Mouse (Mus musculus) layer of hippocampus, postnatal 36 days (tissue): ENCODE measurements around the gene Col12a1. TPM values are rescaled to one million over a fixed set of nuclear protein-coding genes. Genes with fewer than 3 reads are reported as not detected.
"Not testable (repeated sequence)": the region's sequence is repeated elsewhere in the genome, so short reads cannot be mapped to it uniquely, and the experiment has no call there.

Experiments used
- DNase-seq, 2 experiments: peaks; one replicate each; pipeline ENCODE4 v3.0.0; 2022
- total RNA-seq, 2 experiments: library from RNA; stranded (reverse); gene quantifications; 2 replicates each; pipeline ENCODE4 v1.2.3; 2021

Gene Col12a1
- total RNA-seq, 2 experiments from 2014 or later: 6.8 to 8.0 TPM

DNA sequence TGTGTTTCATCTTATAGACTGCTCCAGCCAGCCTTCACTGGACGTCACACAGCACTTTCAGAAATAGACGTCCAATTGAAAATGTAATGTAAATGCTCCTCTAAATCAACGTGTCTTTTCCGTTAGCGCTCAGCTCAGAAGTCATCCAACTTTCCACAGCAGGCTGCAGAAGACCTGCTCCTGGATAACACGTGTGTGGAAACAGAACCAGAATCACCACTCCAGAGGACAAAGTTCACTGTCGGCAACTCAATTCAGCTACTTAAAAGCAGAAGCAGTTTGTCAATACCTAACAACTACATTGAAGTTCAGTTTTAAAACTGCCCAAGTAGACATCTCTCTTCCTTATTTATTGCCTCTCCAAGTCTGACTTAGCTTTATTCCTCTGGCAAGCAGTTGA is 29.3 kb downstream of the Col12a1 start:
- DNase-seq: no peak

DNA sequence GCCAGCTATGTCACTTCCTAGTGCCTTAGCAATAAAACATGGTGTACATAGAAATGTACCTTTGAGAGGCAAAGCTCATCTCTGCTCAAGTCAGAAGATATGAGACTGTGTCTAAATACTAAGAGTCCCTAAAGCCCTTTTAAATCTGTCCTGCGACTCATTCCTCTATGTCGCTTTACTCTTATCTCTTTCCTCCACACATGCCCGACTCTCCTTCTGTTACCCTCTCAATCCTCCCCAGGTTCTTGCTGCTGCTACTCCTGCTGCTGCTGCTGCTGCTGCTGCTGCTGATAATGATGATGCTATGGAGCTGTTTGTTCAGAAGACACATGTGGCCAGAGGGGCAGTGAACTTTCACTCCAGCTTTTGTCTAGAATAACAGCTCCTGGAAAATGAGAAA is 31.4 kb downstream of the Col12a1 start:
- no peak for DNase-seq

GRCm38 (mm10) chr9:79686049-79686448 is 32.6 kb downstream of the Col12a1 start:
- DNase-seq: no peak

DNA sequence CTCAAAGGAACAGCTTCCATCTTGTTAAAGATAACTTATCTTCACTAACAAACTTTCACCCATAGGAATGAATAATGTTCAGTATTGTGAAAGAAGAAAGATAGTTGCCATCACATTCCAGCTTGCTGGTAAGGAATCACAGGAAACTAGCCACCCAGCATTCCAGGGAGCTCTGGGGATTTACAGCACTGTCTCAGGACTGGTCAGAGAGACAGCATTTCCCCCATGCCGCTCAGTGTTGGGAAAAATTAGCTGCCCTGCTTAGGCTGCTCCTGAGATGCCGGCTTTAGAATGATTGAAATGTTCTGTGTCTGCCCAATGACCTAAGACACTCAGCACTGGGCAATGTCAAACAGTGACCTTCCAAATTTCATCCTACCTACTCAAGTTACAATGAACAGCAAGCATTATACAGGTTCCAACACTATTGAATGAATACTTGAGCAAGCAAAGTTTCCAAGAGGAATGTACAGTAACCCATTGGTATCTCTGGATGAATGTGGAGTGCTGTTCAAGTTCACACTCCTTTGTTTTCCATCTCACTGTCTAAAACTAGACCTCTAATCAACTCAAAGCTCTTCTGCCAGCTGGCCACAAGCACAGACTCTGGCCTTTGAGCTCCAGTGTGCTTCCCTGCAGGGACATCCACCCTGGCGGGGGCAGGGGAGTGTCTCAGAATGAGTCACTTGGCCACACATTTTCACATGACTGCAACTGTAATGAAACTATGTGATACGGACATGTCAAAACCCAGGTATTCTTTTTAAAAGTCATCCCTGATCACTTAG is 38.0 kb downstream of the Col12a1 start:
- DNase-seq: no peak

- not testable (repeated sequence) for DNase-seq
Observed at GRCm38 (mm10) chr9:79668806-79669205, 49.8 kb downstream of the Col12a1 start.

GRCm38 (mm10) chr9:79653327-79654150 is 65.1 kb downstream of the Col12a1 start:
- no peak for DNase-seq

- DNase-seq: peak; percentile 12 to 22
Observed at GRCm38 (mm10) chr9:79648587-79648986, 70.0 kb downstream of the Col12a1 start.

DNA sequence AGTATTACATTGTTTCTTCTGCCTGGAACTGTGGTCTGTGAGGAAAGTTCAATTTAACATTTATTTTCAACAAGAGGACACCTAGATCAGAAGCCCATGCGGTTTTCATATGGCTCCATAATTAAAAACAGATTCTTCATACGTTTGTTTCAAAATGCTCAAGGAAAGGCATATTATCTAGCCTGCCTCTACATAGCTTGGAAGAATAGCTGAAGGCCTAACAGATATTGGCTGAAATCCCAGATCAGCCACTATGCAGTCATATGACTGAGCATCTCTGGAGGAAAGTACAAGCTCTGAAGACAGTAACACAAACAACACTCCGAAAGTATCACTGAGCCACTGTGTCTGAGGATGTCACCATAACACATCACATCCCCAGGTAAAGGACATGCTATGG is 72.9 kb downstream of the Col12a1 start:
- DNase-seq: no peak

- no peak for DNase-seq
Observed at GRCm38 (mm10) chr9:79639430-79640090, 79.1 kb downstream of the Col12a1 start.

DNA sequence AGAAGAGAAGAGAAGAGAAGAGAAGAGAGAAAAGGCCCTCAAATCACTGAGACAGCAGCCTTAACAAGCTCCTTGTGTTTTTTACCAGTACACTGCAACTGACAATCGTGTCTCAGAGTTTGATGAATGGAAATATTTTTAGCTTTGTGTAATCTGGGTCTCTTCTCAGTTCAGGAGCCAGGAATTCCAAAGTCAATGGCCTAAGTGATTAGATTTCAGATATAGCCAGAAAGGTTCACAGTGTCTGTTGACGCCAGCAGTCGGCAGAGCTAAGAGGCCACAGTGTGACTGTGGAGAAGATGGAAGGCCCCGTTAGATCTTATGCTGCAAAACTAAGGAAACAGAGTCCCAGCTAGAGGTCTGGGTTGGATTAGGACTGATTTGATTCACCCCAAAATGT is 80.8 kb downstream of the Col12a1 start:
- no peak for DNase-seq

DNA sequence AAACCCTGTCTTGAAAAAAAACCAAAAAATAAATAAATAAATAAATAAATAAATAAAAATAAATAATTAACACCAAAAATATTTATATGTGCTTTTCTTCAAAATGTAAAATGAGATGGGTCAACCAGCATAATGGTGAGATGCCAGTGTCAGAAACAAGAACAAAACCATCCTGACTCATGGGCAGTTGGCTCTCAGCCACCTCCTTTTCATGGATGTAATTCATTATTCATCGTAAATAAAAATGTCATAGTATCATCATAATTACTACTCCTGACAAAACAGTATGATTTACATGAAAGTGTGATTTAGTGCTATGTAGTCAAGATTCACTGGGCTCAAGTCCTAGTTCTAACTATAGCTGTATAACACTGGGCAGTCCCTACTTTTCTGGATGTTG is 84.6 kb downstream of the Col12a1 start:
- no peak for DNase-seq

- no peak for DNase-seq
Observed at GRCm38 (mm10) chr9:79631186-79631585, 87.4 kb downstream of the Col12a1 start.

- DNase-seq: no peak
Observed at GRCm38 (mm10) chr9:79618839-79619597, 99.6 kb downstream of the Col12a1 start.

DNA sequence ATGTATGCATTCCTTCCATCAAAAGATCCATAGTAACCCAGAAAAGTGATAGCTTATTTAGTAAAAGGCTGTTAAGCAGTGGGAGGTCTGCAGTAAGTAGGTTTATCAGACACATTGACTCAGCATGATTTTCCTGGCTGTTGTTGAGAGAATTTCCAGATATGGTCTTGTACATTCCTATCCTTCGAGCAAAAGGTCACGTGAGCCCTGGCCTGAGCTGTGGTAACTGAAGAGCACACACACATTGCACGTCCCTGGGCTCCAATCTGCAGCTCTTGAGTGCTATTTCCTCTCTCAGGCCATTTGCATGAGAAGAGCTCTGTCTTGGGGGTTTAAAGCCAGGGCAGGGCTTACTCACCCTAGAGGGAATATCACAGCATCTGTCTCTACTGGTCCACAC is 101.3 kb downstream of the Col12a1 start:
- no peak for DNase-seq

DNA sequence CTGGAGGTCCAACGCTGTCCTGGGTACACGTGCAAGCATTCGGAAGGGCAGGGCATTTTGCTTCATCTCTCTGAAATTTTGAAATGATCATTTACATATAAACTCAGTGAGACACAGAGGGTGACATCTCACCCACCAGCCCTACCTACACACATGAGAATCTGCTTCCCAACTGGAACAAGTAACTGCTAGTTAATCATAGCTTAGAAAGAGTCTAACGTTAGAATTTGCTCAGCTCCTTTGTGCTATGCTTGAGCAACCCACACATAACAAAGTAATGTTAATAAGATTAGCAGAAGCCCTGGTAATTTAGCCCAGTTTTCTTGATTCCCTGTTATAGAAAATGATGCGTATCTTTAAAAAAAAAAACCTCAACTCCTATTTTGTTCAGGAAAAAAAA is 102.6 kb downstream of the Col12a1 start:
- DNase-seq: no peak

DNA sequence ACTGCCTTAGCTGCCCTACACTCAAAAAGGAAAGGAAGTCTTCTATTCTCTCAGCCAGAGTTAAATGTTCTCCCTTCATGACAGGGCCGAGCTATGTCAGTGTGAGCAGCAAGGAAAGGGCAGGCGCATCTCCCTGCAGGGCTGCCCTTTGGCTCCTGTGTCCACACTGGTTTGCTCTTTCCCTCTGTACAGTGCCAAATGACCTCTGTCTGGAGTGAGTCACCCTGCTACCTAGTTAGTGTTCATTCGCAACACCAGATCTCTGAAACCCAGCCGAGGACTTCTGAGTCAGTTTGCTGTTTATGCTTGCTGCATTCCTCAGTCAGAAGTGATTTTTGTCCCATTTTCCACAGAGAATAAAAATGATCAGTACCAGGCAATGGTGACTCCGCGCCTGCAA is 108.3 kb downstream of the Col12a1 start:
- DNase-seq: no peak

GRCm38 (mm10) chr9:79609661-79610060 is 109.0 kb downstream of the Col12a1 start:
- no peak for DNase-seq

DNA sequence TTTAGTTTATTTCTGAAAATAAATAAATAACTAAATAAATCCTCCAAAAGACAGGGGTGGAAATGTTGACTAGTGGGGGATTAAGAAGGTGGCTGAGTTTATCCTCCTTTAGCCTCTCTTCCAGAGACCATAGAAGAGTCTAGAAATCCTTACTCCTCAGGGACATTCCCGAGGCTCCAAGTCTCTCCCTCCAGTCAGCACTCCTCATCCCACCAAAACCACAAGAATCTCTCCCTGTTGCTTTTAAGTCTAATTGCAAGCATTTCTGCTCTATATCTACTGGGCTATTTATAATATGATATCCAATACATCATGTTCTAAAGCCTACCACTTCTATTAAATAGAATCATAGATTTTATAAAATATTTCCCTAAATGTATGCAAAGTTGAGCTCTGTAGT is 109.8 kb downstream of the Col12a1 start:
- DNase-seq: no peak

- no peak for DNase-seq
Observed at GRCm38 (mm10) chr9:79608062-79608531, 110.5 kb downstream of the Col12a1 start.

DNA sequence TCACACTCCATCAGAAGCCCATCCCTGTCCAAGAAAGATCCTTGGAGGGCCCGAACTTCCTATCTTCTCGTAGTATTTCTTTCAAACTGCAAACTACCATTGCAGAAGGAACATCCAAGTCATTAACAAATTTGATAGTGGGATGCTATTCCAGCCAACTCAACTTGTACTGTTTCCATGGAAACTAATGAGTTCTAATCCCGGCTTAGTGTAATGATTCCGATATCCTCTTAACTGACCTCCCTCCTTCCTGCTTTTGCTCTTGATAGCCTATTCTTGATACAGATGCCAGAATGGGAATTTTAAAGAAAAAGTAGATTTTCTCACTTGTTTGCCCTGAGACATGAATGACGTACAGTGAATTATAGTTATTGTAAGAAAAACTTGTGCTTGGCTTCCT is 112.5 kb downstream of the Col12a1 start:
- DNase-seq: no peak

DNA sequence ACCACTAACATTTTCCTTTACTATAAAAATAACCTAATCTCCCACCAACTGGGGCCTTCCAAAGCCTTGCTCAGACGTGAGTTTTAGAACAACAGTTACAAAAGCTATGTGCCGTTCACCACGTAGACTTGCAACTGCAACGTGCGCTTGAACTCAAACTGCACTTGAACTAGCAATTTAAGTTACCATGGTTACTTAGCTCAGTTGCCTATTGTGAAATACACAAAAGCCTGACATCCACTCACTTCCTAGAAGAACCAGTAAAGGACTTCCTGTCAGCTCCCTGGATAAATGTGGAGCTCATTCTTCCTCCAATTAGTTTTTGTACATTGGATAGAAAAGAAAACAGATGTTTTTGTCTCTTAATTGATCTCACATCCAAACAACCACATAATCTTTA is 112.9 kb downstream of the Col12a1 start:
- no peak for DNase-seq

GRCm38 (mm10) chr9:79604546-79604945 is 114.1 kb downstream of the Col12a1 start:
- DNase-seq: no peak
